Mouse (Mus musculus) lung, embryonic 14.5 days (tissue): ENCODE results near the gene Gm43064. TPM values are rescaled to one million over a fixed set of nuclear protein-coding genes. Genes with fewer than 3 reads are reported as not detected.

Source experiments
- ATAC-seq: fragments of 200-750 bp; cut with Nextera tagmentation; 2 replicates; pipeline ENCODE4 v1.8.0; 2017; ENCODE audit warnings: mild to moderate bottlenecking, moderate TSS enrichment, moderate library complexity; ENCODE audit not compliant: insufficient read depth
- DNase-seq: peaks from one replicate; pipeline ENCODE4 v3.0.0-alpha.2; 2015
- H3K27ac ChIP-seq: fragments of 300-500 bp; sonication (generic); 2 replicates; pipeline ENCODE4 v1.5.1; 2014; ENCODE audit warnings: low read depth, mild to moderate bottlenecking, moderate library complexity
- H3K27me3 ChIP-seq: fragments of 300-500 bp; sonication (generic); 2 replicates; pipeline ENCODE4 v1.6.1; 2014; ENCODE audit warnings: low read length, control low read depth; ENCODE audit not compliant: insufficient read depth
- H3K36me3 ChIP-seq: fragments of 300-500 bp; sonication (generic); 2 replicates; pipeline ENCODE4 v1.6.1; 2014; ENCODE audit warnings: control low read depth; ENCODE audit not compliant: insufficient read depth
- H3K4me1 ChIP-seq: fragments of 300-500 bp; sonication (generic); 2 replicates; pipeline ENCODE4 v1.6.1; 2014; ENCODE audit warnings: antibody characterized with exemption, control low read depth; ENCODE audit not compliant: insufficient read depth
- H3K4me2 ChIP-seq: fragments of 300-500 bp; sonication (generic); 2 replicates; pipeline ENCODE4 v1.6.1; 2014; ENCODE audit warnings: mild to moderate bottlenecking
- H3K4me3 ChIP-seq: fragments of 300-500 bp; sonication (generic); 2 replicates; pipeline ENCODE4 v1.5.1; 2014; ENCODE audit warnings: low read depth, low read length
- H3K9ac ChIP-seq: fragments of 300-500 bp; sonication (generic); 2 replicates; pipeline ENCODE4 v1.6.1; 2014
- H3K9me3 ChIP-seq: fragments of 300-500 bp; sonication (generic); 2 replicates; pipeline ENCODE4 v1.6.1; 2016; ENCODE audit warnings: low read depth, low read length, control low read depth
- CTCF ChIP-seq: IDR thresholded peaks from 2 replicates; pipeline ENCODE4 v1.5.1; 2016; ENCODE audit warnings: antibody characterized with exemption, low read depth
- WGBS: fragments of 180-500 bp; shearing (Covaris S2); extraction: QIAGEN DNeasy Blood & Tissue Kit; methylation state at CpG from one replicate; pipeline ENCODE4 v1.1.7; 2014; 5-methylcytosine and 5-hydroxymethylcytosine counted together
- polyA plus RNA-seq: library from polyadenylated mRNA; unstranded; fragments of >200 nt; fragmentation: Nextera tagmentation; extraction: Ambion mirVana; gene quantifications from 2 replicates; pipeline ENCODE4 v1.2.1, GENCODE M21; 2014

Gene Gm43064
- polyA plus RNA-seq, 1 experiment from 2014 or later, result 0.21 TPM

- DNase-seq (peak; percentile 71), ATAC-seq (peak; percentile 91)
- no peak for TF ChIP-seq CTCF
- H3K27ac ChIP-seq, result peak overlapping the region; percentile 78
- no peaks in the 10 kb centered on the region for H3K27me3 ChIP-seq
- WGBS, result 38% methylated on average over 10 of the region's 10 CpGs
- H3K4me3 ChIP-seq, result no peak overlapping the region
- H3K36me3 ChIP-seq, result peaks cover 40% of the 10 kb centered on the region
- no peak overlapping the region; the same call in 1 of the 2 replicates for H3K9ac ChIP-seq
- H3K4me2 ChIP-seq, result peak overlapping the region; percentile 1; the same call in 1 of the 2 replicates
- no peaks in the 10 kb centered on the region for H3K9me3 ChIP-seq
- peaks cover 6% of the 10 kb centered on the region for H3K4me1 ChIP-seq
Observed at GRCm38 (mm10) chr3:103801631-103802531, 7.5 kb upstream of the Gm43064 start.

DNA sequence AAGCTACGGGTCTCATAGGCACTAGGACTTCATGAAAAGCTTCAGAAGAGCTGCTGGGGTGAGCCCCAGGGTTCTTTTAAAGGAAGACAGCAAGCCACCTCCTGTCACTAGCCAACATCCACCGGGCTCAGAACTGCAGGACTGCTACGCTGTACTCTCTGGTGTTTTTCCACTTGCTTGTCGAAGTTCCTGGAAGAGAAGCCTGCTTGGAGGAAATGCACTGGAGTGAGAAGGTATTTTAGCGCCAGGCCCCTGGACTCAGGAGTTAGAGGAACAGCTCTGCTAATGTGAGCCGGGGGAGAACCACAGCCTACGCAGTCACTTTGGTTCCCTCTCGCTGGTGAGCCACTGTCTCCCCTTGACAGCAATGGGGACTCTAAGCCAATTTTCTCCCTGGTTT is 6.5 kb upstream of the Gm43064 start:
- peaks cover 45% of the 10 kb centered on the region for H3K36me3 ChIP-seq
- H3K9me3 ChIP-seq, result no peaks in the 10 kb centered on the region
- H3K4me3 ChIP-seq, result no peak overlapping the region
- DNase-seq (no peak), ATAC-seq (no peak)
- H3K4me2 ChIP-seq, result no peak overlapping the region
- no peak overlapping the region for H3K9ac ChIP-seq
- no peak overlapping the region; the same call in 1 of the 2 replicates for H3K27ac ChIP-seq
- no peaks in the 10 kb centered on the region for H3K27me3 ChIP-seq
- TF ChIP-seq CTCF, result no peak
- WGBS, result 87% methylated on average over 8 of the region's 8 CpGs
- peaks cover 6% of the 10 kb centered on the region for H3K4me1 ChIP-seq

DNA sequence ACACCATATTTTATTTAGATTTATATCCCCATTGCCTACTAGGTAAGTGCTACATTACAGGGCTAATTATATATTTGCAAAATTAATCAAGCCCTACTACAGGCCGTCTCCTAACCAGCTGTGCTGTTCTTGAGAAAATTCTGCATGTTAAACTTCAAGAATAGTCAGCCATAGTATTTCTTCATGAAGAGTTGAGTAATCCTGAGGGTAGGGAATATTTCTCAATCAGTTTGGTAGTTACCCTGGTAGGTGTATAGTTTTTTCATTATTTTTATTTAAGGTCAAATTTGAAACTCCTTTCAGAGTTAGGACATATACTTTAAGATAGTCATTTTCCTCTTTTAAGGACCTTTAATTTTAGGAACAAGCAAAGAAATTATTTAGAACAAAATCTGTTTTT is 3.7 kb upstream of the Gm43064 start:
- DNase-seq (no peak), ATAC-seq (no peak)
- no peak overlapping the region for H3K4me2 ChIP-seq
- H3K4me1 ChIP-seq, result peaks cover 11% of the 10 kb centered on the region
- 90% methylated on average over 1 of the region's 1 CpGs for WGBS
- no peak overlapping the region for H3K27ac ChIP-seq
- no peaks in the 10 kb centered on the region for H3K9me3 ChIP-seq
- no peak overlapping the region for H3K4me3 ChIP-seq
- no peak overlapping the region for H3K9ac ChIP-seq
- H3K27me3 ChIP-seq, result no peaks in the 10 kb centered on the region
- H3K36me3 ChIP-seq, result peaks cover 45% of the 10 kb centered on the region
- no peak for TF ChIP-seq CTCF

DNA sequence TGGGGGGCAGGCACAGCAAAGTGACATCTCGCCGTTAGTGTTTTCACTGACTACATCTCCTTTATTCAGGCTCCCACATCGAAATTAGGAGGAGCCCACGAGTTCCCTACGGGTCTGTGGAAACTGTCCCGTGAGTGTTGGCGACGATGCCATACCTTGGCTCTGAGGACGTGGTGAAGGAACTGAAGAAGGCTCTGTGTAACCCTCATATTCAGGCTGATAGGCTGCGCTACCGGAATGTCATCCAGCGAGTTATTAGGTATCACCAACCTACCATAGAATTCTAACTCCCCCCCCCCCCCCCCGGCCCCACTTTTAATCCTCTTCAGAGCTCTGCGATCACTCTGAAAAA is 402 bp downstream of the Gm43064 start:
- ATAC-seq (peak; percentile 69), DNase-seq (no peak)
- TF ChIP-seq CTCF, result no peak
- H3K9me3 ChIP-seq, result no peaks in the 10 kb centered on the region
- H3K36me3 ChIP-seq, result peaks cover 29% of the 10 kb centered on the region
- no peaks in the 10 kb centered on the region for H3K27me3 ChIP-seq
- H3K27ac ChIP-seq, result peak overlapping the region; percentile 96
- H3K4me2 ChIP-seq, result peak overlapping the region; percentile 72
- 2% methylated on average over 14 of the region's 14 CpGs for WGBS
- peak overlapping the region; percentile 85 for H3K4me3 ChIP-seq
- peaks cover 5% of the 10 kb centered on the region; the same call in 1 of the 2 replicates for H3K4me1 ChIP-seq
- peak overlapping the region; percentile 91 for H3K9ac ChIP-seq

GRCm38 (mm10) chr3:103810967-103811366 is 1.6 kb downstream of the Gm43064 start:
- ATAC-seq, result no peak
- no peaks in the 10 kb centered on the region for H3K9me3 ChIP-seq
- no peak for TF ChIP-seq CTCF
- WGBS, result 81% methylated on average over 6 of the region's 6 CpGs
- peaks cover 30% of the 10 kb centered on the region for H3K36me3 ChIP-seq
- H3K4me2 ChIP-seq, result no peak overlapping the region
- no peak overlapping the region for H3K4me3 ChIP-seq
- H3K27ac ChIP-seq, result no peak overlapping the region
- no peaks in the 10 kb centered on the region for H3K27me3 ChIP-seq
- DNase-seq, result no peak
- peaks cover 5% of the 10 kb centered on the region; the same call in 1 of the 2 replicates for H3K4me1 ChIP-seq
- H3K9ac ChIP-seq, result no peak overlapping the region

DNA sequence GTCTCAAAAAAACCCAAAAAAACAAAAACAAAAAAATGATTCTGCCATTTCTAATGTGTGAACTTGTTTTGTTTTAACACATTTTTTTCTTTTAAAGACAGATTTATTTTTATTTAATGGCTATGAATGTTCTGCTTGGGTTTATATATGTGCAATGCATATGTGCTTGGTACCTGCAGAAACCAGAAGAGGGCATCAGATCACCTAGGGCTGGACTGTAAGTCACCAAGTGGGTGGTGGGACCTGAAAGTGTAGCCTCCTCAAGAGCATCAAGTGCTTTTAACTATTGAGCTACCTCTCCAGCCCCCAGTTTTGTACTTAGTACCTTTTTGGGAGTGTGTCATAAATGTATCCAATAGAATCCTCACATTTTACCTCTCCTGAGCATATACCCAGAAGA is 18.2 kb downstream of the Gm43064 start:
- H3K4me1 ChIP-seq, result no peaks in the 10 kb centered on the region
- ATAC-seq, result no peak
- 0 out of 2 replicates have a peak, but pooled peaks cover 2% of the 10 kb centered on the region for H3K36me3 ChIP-seq

GRCm38 (mm10) chr3:103829036-103829435 is 19.7 kb downstream of the Gm43064 start:
- Histone ChIP-seq H3K4me3 (no peak overlapping the region), H3K9ac (no peak overlapping the region), H3K27me3 (no peaks in the 10 kb centered on the region), H3K4me1 (no peaks in the 10 kb centered on the region), H3K9me3 (no peaks in the 10 kb centered on the region), H3K4me2 (no peak overlapping the region), H3K27ac (no peak overlapping the region), H3K36me3 (no peaks in the 10 kb centered on the region)
- ATAC-seq (no peak), DNase-seq (no peak)
- 78% methylated on average over 3 of the region's 3 CpGs for whole genome bisulfite sequencing
- TF ChIP-seq CTCF, result no peak

More for the DNA sequence above, 18.2 kb downstream of the Gm43064 start:
- Histone ChIP-seq H3K9me3 (no peaks in the 10 kb centered on the region), H3K4me2 (no peak overlapping the region), H3K9ac (no peak overlapping the region), H3K27ac (no peak overlapping the region), H3K27me3 (no peaks in the 10 kb centered on the region), H3K4me3 (no peak overlapping the region)
- TF ChIP-seq CTCF, result 0 out of 2 replicates have a peak, but pooled peaks have one; percentile 27
- no peak for DNase-seq
